Mouse (Mus musculus): ENCODE measurements around the gene Zfp580.

Gene Zfp580

GRCm38 (mm10) chr7:5030554-5031275 lies 20.6 kb upstream of the Zfp580 start:
- in situ Hi-C loops (cut with MboI; ENCODE audit: low pct_unique_long_range_greater_than_20kb in 1 of 2, low sequenced_read_pairs in 2 of 2, unreplicated experiment in 1 of 2) = no loop called here

GRCm38 (mm10) chr7:5031496-5031895 lies 19.8 kb upstream of the Zfp580 start:
- in situ Hi-C loops (cut with MboI; ENCODE audit: low pct_unique_long_range_greater_than_20kb in 1 of 2, low sequenced_read_pairs in 2 of 2, unreplicated experiment in 1 of 2) = no loop called here

GRCm38 (mm10) chr7:5033818-5034217 lies 17.5 kb upstream of the Zfp580 start, which contains the start of gene 4632433K11Rik:
Gene 4632433K11Rik (plus strand): TSS chr7:5034118.
- in situ Hi-C loops (cut with MboI; ENCODE audit: low pct_unique_long_range_greater_than_20kb in 1 of 2, low sequenced_read_pairs in 2 of 2, unreplicated experiment in 1 of 2) = no loop called here

- in situ Hi-C loops (cut with MboI; ENCODE audit: low pct_unique_long_range_greater_than_20kb in 1 of 2, low sequenced_read_pairs in 2 of 2, unreplicated experiment in 1 of 2) = no loop called here
Observed at GRCm38 (mm10) chr7:5035628-5036027, 15.7 kb upstream of the Zfp580 start.

- in situ Hi-C loops (cut with MboI; ENCODE audit: low pct_unique_long_range_greater_than_20kb in 1 of 2, low sequenced_read_pairs in 2 of 2, unreplicated experiment in 1 of 2) = no loop called here
Observed at GRCm38 (mm10) chr7:5036136-5036535, 15.2 kb upstream of the Zfp580 start.

- in situ Hi-C loops (cut with MboI; ENCODE audit: low pct_unique_long_range_greater_than_20kb in 1 of 2, low sequenced_read_pairs in 2 of 2, unreplicated experiment in 1 of 2) = no loop called here
Observed at GRCm38 (mm10) chr7:5037026-5037425, 14.3 kb upstream of the Zfp580 start.

- in situ Hi-C loops (cut with MboI; ENCODE audit: low pct_unique_long_range_greater_than_20kb in 1 of 2, low sequenced_read_pairs in 2 of 2, unreplicated experiment in 1 of 2) = no loop called here
Observed at GRCm38 (mm10) chr7:5037467-5037866, 13.9 kb upstream of the Zfp580 start.

- in situ Hi-C loops (cut with MboI; ENCODE audit: low pct_unique_long_range_greater_than_20kb in 1 of 2, low sequenced_read_pairs in 2 of 2, unreplicated experiment in 1 of 2) = no loop called here
Observed at GRCm38 (mm10) chr7:5038109-5038732, 13.1 kb upstream of the Zfp580 start, which contains the start of gene Zfp784. Gene Zfp784 (minus strand): TSS chr7:5038446.

- in situ Hi-C loops (cut with MboI; ENCODE audit: low pct_unique_long_range_greater_than_20kb in 1 of 2, low sequenced_read_pairs in 2 of 2, unreplicated experiment in 1 of 2) = no loop called here
Observed at GRCm38 (mm10) chr7:5038940-5039339, 12.4 kb upstream of the Zfp580 start.

GRCm38 (mm10) chr7:5044981-5045380 lies 6.4 kb upstream of the Zfp580 start:
- in situ Hi-C loops (cut with MboI; ENCODE audit: low pct_unique_long_range_greater_than_20kb in 1 of 2, low sequenced_read_pairs in 2 of 2, unreplicated experiment in 1 of 2) = loop anchor here in 1 of 2 experiments (5.0 kb wide), 1 partner anchor 103 kb away; no protein-coding TSS in a partner anchor

GRCm38 (mm10) chr7:5046112-5046511 lies 5.2 kb upstream of the Zfp580 start:
- in situ Hi-C loops (cut with MboI; ENCODE audit: low pct_unique_long_range_greater_than_20kb in 1 of 2, low sequenced_read_pairs in 2 of 2, unreplicated experiment in 1 of 2) = loop anchor here in 1 of 2 experiments (5.0 kb wide), 1 partner anchor 104 kb away; no protein-coding TSS in a partner anchor

GRCm38 (mm10) chr7:5047313-5047712 lies 4.0 kb upstream of the Zfp580 start:
- in situ Hi-C loops (cut with MboI; ENCODE audit: low pct_unique_long_range_greater_than_20kb in 1 of 2, low sequenced_read_pairs in 2 of 2, unreplicated experiment in 1 of 2) = loop anchor here in 1 of 2 experiments (5.0 kb wide), 1 partner anchor 105 kb away; no protein-coding TSS in a partner anchor

- in situ Hi-C loops (cut with MboI; ENCODE audit: low pct_unique_long_range_greater_than_20kb in 1 of 2, low sequenced_read_pairs in 2 of 2, unreplicated experiment in 1 of 2) = no loop called here
Observed at GRCm38 (mm10) chr7:5052438-5052837, 1.1 kb downstream of the Zfp580 start.

- in situ Hi-C loops (cut with MboI; ENCODE audit: low pct_unique_long_range_greater_than_20kb in 1 of 2, low sequenced_read_pairs in 2 of 2, unreplicated experiment in 1 of 2) = no loop called here
Observed at GRCm38 (mm10) chr7:5052931-5053343, 1.6 kb downstream of the Zfp580 start.

GRCm38 (mm10) chr7:5053456-5054179 lies 2.3 kb downstream of the Zfp580 start:
- in situ Hi-C loops (cut with MboI; ENCODE audit: low pct_unique_long_range_greater_than_20kb in 1 of 2, low sequenced_read_pairs in 2 of 2, unreplicated experiment in 1 of 2) = no loop called here

- in situ Hi-C loops (cut with MboI; ENCODE audit: low pct_unique_long_range_greater_than_20kb in 1 of 2, low sequenced_read_pairs in 2 of 2, unreplicated experiment in 1 of 2) = no loop called here
Observed at GRCm38 (mm10) chr7:5056651-5057263, 5.4 kb downstream of the Zfp580 start.

GRCm38 (mm10) chr7:5057381-5057780 lies 6.0 kb downstream of the Zfp580 start:
- in situ Hi-C loops (cut with MboI; ENCODE audit: low pct_unique_long_range_greater_than_20kb in 1 of 2, low sequenced_read_pairs in 2 of 2, unreplicated experiment in 1 of 2) = no loop called here

GRCm38 (mm10) chr7:5057804-5058203 lies 6.5 kb downstream of the Zfp580 start:
- in situ Hi-C loops (cut with MboI; ENCODE audit: low pct_unique_long_range_greater_than_20kb in 1 of 2, low sequenced_read_pairs in 2 of 2, unreplicated experiment in 1 of 2) = no loop called here

- in situ Hi-C loops (cut with MboI; ENCODE audit: low pct_unique_long_range_greater_than_20kb in 1 of 2, low sequenced_read_pairs in 2 of 2, unreplicated experiment in 1 of 2) = no loop called here
Observed at GRCm38 (mm10) chr7:5058631-5059030, 7.3 kb downstream of the Zfp580 start.

All from mouse embryonic stem cell (cell line).